Mouse (Mus musculus): ENCODE results near the gene Tmem132c. TPM values are rescaled to one million over a fixed set of nuclear protein-coding genes. Genes with fewer than 3 reads are reported as not detected.
A peak's percentile ranks its signal among the peaks of the same experiment; 100 is the strongest.

The Tmem132c gene
- polyA plus RNA-seq, 1 experiment from 2014 or later, result 3.5 TPM

- peaks cover 4% of the 10 kb centered on the region for H3K4me1 ChIP-seq (ENCODE audit: control insufficient read depth, insufficient read depth, low read length)
- 43% methylated on average over 5 of the region's 5 CpGs for WGBS (ENCODE audit: insufficient replicate concordance)
- ATAC-seq (replicated peaks; ENCODE audit: insufficient number of reproducible peaks, low FRiP score, low TSS enrichment), result no peak
- H3K4me2 ChIP-seq, result no peak overlapping the region
- H3K9ac ChIP-seq (ENCODE audit: low read depth, low read length), result no peak overlapping the region
- no peaks in the 10 kb centered on the region for H3K9me3 ChIP-seq (replicated peaks; ENCODE audit: control insufficient read depth, low read length)
- no peaks in the 10 kb centered on the region for H3K27me3 ChIP-seq (ENCODE audit: control insufficient read depth, insufficient read depth, low read length)
- no peaks in the 10 kb centered on the region for H3K36me3 ChIP-seq (ENCODE audit: control insufficient read depth, insufficient read depth, low read length)
- no peak overlapping the region for H3K27ac ChIP-seq (ENCODE audit: low read depth, low read length)
- H3K4me3 ChIP-seq (ENCODE audit: low read depth, low read length), result no peak overlapping the region
These were observed 64.1 kb downstream of the Tmem132c start for GRCm38 (mm10) chr5:127305719-127306118.

- H3K4me2 ChIP-seq, result no peak overlapping the region
- no peak overlapping the region for H3K9ac ChIP-seq (ENCODE audit: low read depth, low read length)
- no peaks in the 10 kb centered on the region for H3K27me3 ChIP-seq (ENCODE audit: control insufficient read depth, insufficient read depth, low read length)
- peaks cover 3% of the 10 kb centered on the region; the same call in 1 of the 2 replicates for H3K4me1 ChIP-seq (ENCODE audit: control insufficient read depth, insufficient read depth, low read length)
- no peaks in the 10 kb centered on the region for H3K36me3 ChIP-seq (ENCODE audit: control insufficient read depth, insufficient read depth, low read length)
- 21% methylated on average over 1 of the region's 1 CpGs for WGBS (ENCODE audit: insufficient replicate concordance)
- H3K9me3 ChIP-seq (replicated peaks; ENCODE audit: control insufficient read depth, low read length), result no peaks in the 10 kb centered on the region
- H3K4me3 ChIP-seq (ENCODE audit: low read depth, low read length), result no peak overlapping the region
- H3K27ac ChIP-seq (ENCODE audit: low read depth, low read length), result no peak overlapping the region
- ATAC-seq (replicated peaks; ENCODE audit: insufficient number of reproducible peaks, low FRiP score, low TSS enrichment), result no peak
These were observed 65.1 kb downstream of the Tmem132c start for GRCm38 (mm10) chr5:127306726-127307125.

DNA sequence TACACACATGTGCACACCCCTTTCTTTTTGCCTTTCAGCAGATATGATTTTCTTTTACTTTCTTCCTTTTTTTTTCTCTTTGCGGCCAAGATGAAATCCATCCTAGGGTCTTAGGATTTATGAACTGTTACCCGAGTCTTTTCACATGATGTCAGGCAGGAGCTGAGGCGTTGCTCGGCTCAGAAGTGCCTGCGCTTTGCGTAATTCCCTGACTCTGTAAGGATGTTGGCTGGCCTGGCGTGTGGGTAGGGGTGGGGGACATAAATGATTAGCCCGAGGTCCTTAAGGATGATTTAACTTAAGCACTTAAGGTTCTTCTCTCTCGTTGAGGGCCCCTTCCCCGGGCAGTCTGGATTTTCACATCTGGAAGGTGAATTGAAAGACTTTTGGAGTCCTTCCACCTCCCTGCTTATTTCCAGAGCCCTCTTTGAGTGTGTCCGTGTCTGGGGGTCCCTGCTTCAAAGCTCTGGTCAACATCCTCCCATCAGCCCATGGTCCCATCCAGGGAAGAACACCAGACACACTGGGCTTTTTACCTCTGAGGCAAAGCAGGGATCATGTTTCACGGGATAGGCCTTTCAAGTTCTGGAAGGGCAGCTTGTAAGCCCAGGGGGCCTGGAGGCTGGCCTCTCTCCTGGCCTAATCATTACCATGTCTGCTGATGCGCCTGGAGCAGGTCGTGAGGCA is 68.9 kb downstream of the Tmem132c start:
- 35% methylated on average over 14 of the region's 14 CpGs for WGBS (ENCODE audit: insufficient replicate concordance)
- H3K4me2 ChIP-seq, result no peak overlapping the region

DNA sequence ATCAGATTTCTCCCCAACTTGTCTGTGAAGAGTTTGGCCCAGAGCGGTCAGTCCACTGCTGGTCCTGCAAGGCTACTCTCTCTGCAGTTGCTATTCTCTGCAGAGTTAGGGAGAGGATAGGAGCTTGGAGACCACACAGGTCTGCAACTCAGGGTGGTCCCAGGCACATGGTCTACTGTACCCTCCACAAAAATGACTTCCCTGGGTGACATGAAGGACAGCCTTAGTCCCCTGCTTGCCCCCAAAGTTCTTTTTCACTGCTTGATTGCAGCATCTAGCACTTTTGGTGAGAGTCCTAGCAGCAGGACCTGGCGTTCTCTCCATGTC is 69.4 kb downstream of the Tmem132c start:
- Histone ChIP-seq H3K9me3 (replicated peaks; ENCODE audit: control insufficient read depth, low read length) (no peaks in the 10 kb centered on the region), H3K27me3 (ENCODE audit: control insufficient read depth, insufficient read depth, low read length) (no peaks in the 10 kb centered on the region), H3K4me1 (ENCODE audit: control insufficient read depth, insufficient read depth, low read length) (peaks cover 3% of the 10 kb centered on the region; the same call in 1 of the 2 replicates), H3K9ac (ENCODE audit: low read depth, low read length) (no peak overlapping the region), H3K27ac (ENCODE audit: low read depth, low read length) (no peak overlapping the region; the same call in 1 of the 2 replicates), H3K36me3 (ENCODE audit: control insufficient read depth, insufficient read depth, low read length) (no peaks in the 10 kb centered on the region), H3K4me2 (no peak overlapping the region), H3K4me3 (ENCODE audit: low read depth, low read length) (no peak overlapping the region)
- no peak for ATAC-seq (replicated peaks; ENCODE audit: insufficient number of reproducible peaks, low FRiP score, low TSS enrichment)
- 57% methylated on average over 2 of the region's 2 CpGs for WGBS (ENCODE audit: insufficient replicate concordance)

More for the DNA sequence above, 68.9 kb downstream of the Tmem132c start:
- no peak for ATAC-seq (replicated peaks; ENCODE audit: insufficient number of reproducible peaks, low FRiP score, low TSS enrichment)
- Histone ChIP-seq H3K9me3 (replicated peaks; ENCODE audit: control insufficient read depth, low read length) (no peaks in the 10 kb centered on the region), H3K27me3 (ENCODE audit: control insufficient read depth, insufficient read depth, low read length) (no peaks in the 10 kb centered on the region), H3K4me1 (ENCODE audit: control insufficient read depth, insufficient read depth, low read length) (peaks cover 3% of the 10 kb centered on the region; the same call in 1 of the 2 replicates), H3K9ac (ENCODE audit: low read depth, low read length) (no peak overlapping the region), H3K4me3 (ENCODE audit: low read depth, low read length) (no peak overlapping the region), H3K27ac (ENCODE audit: low read depth, low read length) (no peak overlapping the region; the same call in 1 of the 2 replicates), H3K36me3 (ENCODE audit: control insufficient read depth, insufficient read depth, low read length) (no peaks in the 10 kb centered on the region)

GRCm38 (mm10) chr5:127313634-127314033 is 72.0 kb downstream of the Tmem132c start:
- no peaks in the 10 kb centered on the region for H3K36me3 ChIP-seq (ENCODE audit: control insufficient read depth, insufficient read depth, low read length)
- H3K27me3 ChIP-seq (ENCODE audit: control insufficient read depth, insufficient read depth, low read length), result no peaks in the 10 kb centered on the region
- no peak overlapping the region for H3K4me2 ChIP-seq
- peaks cover 3% of the 10 kb centered on the region; the same call in 1 of the 2 replicates for H3K4me1 ChIP-seq (ENCODE audit: control insufficient read depth, insufficient read depth, low read length)
- ATAC-seq (replicated peaks; ENCODE audit: insufficient number of reproducible peaks, low FRiP score, low TSS enrichment), result no peak
- H3K27ac ChIP-seq (ENCODE audit: low read depth, low read length), result no peak overlapping the region
- 85% methylated on average over 2 of the region's 2 CpGs for WGBS (ENCODE audit: insufficient replicate concordance)
- H3K9me3 ChIP-seq (replicated peaks; ENCODE audit: control insufficient read depth, low read length), result no peaks in the 10 kb centered on the region
- no peak overlapping the region for H3K4me3 ChIP-seq (ENCODE audit: low read depth, low read length)
- H3K9ac ChIP-seq (ENCODE audit: low read depth, low read length), result no peak overlapping the region

- H3K27me3 ChIP-seq (ENCODE audit: control insufficient read depth, insufficient read depth, low read length), result no peaks in the 10 kb centered on the region
- no peaks in the 10 kb centered on the region for H3K36me3 ChIP-seq (ENCODE audit: control insufficient read depth, insufficient read depth, low read length)
- peaks cover 14% of the 10 kb centered on the region for H3K4me1 ChIP-seq (ENCODE audit: control insufficient read depth, insufficient read depth, low read length)
- no peaks in the 10 kb centered on the region for H3K9me3 ChIP-seq (replicated peaks; ENCODE audit: control insufficient read depth, low read length)
- no peak overlapping the region for H3K4me3 ChIP-seq (ENCODE audit: low read depth, low read length)
- 26% methylated on average over 12 of the region's 12 CpGs for WGBS (ENCODE audit: insufficient replicate concordance)
- peak overlapping the region; percentile 42; the same call in 1 of the 2 replicates for H3K27ac ChIP-seq (ENCODE audit: low read depth, low read length)
- peak; percentile 15; the same call in 1 of the 2 replicates for ATAC-seq (replicated peaks; ENCODE audit: insufficient number of reproducible peaks, low FRiP score, low TSS enrichment)
- no peak overlapping the region for H3K9ac ChIP-seq (ENCODE audit: low read depth, low read length)
- H3K4me2 ChIP-seq, result no peak overlapping the region
These were observed 77.6 kb downstream of the Tmem132c start for GRCm38 (mm10) chr5:127319096-127319779.

GRCm38 (mm10) chr5:127324645-127325044 is 83.0 kb downstream of the Tmem132c start:
- peak overlapping the region; percentile 73; the same call in 1 of the 2 replicates for H3K27ac ChIP-seq (ENCODE audit: low read depth, low read length)
- H3K9me3 ChIP-seq (replicated peaks; ENCODE audit: control insufficient read depth, low read length), result no peaks in the 10 kb centered on the region
- H3K9ac ChIP-seq (ENCODE audit: low read depth, low read length), result no peak overlapping the region
- no peak for ATAC-seq (replicated peaks; ENCODE audit: insufficient number of reproducible peaks, low FRiP score, low TSS enrichment)
- no peak overlapping the region for H3K4me3 ChIP-seq (ENCODE audit: low read depth, low read length)
- H3K4me1 ChIP-seq (ENCODE audit: control insufficient read depth, insufficient read depth, low read length), result peaks cover 11% of the 10 kb centered on the region
- no peaks in the 10 kb centered on the region for H3K27me3 ChIP-seq (ENCODE audit: control insufficient read depth, insufficient read depth, low read length)
- WGBS (ENCODE audit: insufficient replicate concordance), result 57% methylated on average over 2 of the region's 2 CpGs
- H3K36me3 ChIP-seq (ENCODE audit: control insufficient read depth, insufficient read depth, low read length), result no peaks in the 10 kb centered on the region
- no peak overlapping the region for H3K4me2 ChIP-seq

GRCm38 (mm10) chr5:127336048-127336907 is 94.7 kb downstream of the Tmem132c start:
- Histone ChIP-seq H3K27ac (ENCODE audit: low read depth, low read length) (no peak overlapping the region; the same call in 1 of the 2 replicates), H3K4me3 (ENCODE audit: low read depth, low read length) (no peak overlapping the region)
- ATAC-seq (replicated peaks; ENCODE audit: insufficient number of reproducible peaks, low FRiP score, low TSS enrichment), result 0 out of 2 replicates have a peak, but pooled peaks have one; percentile 33

More at GRCm38 (mm10) chr5:127336048-127336907, 94.7 kb downstream of the Tmem132c start:
- Histone ChIP-seq H3K9me3 (replicated peaks; ENCODE audit: control insufficient read depth, low read length) (no peaks in the 10 kb centered on the region), H3K4me1 (ENCODE audit: control insufficient read depth, insufficient read depth, low read length) (peaks cover 13% of the 10 kb centered on the region), H3K9ac (ENCODE audit: low read depth, low read length) (no peak overlapping the region), H3K27me3 (ENCODE audit: control insufficient read depth, insufficient read depth, low read length) (no peaks in the 10 kb centered on the region), H3K36me3 (ENCODE audit: control insufficient read depth, insufficient read depth, low read length) (no peaks in the 10 kb centered on the region), H3K4me2 (peak overlapping the region; percentile 40; the same call in 1 of the 2 replicates)
- WGBS (ENCODE audit: insufficient replicate concordance), result 18% methylated on average over 15 of the region's 15 CpGs
